Mouse (Mus musculus): Measurements from ENCODE around the gene Ptch1. TPM values are rescaled to one million over a fixed set of nuclear protein-coding genes. Genes with fewer than 3 reads are reported as not detected.

Ptch1 gene
- total and polyA plus RNA-seq, 3 experiments, result 6.2 to 14.9 (median 7.4) TPM

GRCm38 (mm10) chr13:63554569-63554968 is 18.8 kb downstream of the Ptch1 start:
- H3K27ac ChIP-seq (ENCODE audit: insufficient read depth, low read depth), result no peak overlapping the region
- peaks cover 62% of the 10 kb centered on the region for H3K79me2 ChIP-seq (replicated peaks; ENCODE audit: control insufficient read depth, extremely low read depth, insufficient read depth, poor library complexity, severe bottlenecking)
- peaks cover 7 to 57% of the 10 kb centered on the region in 2 experiments; a peak in 3 of 4 replicates for H3K4me1 ChIP-seq (ENCODE audit: control insufficient read depth in 1 of 2, insufficient read depth in 2 of 2)
- H3K9me3 ChIP-seq (replicated peaks; ENCODE audit: low read length), result no peaks in the 10 kb centered on the region
- no peak overlapping the region for H3K4me2 ChIP-seq (ENCODE audit: insufficient read depth, low read depth, poor library complexity, severe bottlenecking)
- DNase-seq (ENCODE audit: extremely low read depth), result no peak
- H3K9ac ChIP-seq (ENCODE audit: insufficient read depth, low read depth), result no peak overlapping the region
- H3K4me3 ChIP-seq (replicated peaks in 1 of 3; ENCODE audit: low read depth in 2 of 3, low read length in 2 of 3, poor library complexity in 1 of 3), result no peak overlapping the region
- dilution Hi-C loops (cut with MboI; ENCODE audit: extremely low pct_ligation_motif_present, extremely low pct_unique_long_range_greater_than_20kb, low sequenced_read_pairs), result no loop called here
- in situ Hi-C loops (cut with MboI; ENCODE audit: low pct_ligation_motif_present, low pct_unique_long_range_greater_than_20kb, low sequenced_read_pairs), result loop anchor here (25.0 kb wide), 1 partner anchor 258 kb away; the partner anchor contains the start of gene Ercc6l2
- peaks cover 14 to 75% of the 10 kb centered on the region in 2 experiments for H3K36me3 ChIP-seq (replicated peaks in 1 of 2; ENCODE audit: control insufficient read depth in 1 of 2, insufficient read depth in 1 of 2, low read length in 1 of 2)
- TF ChIP-seq TCF12 (IDR thresholded peaks at IDR 0.05; ENCODE audit: low read depth, low read length) (no peak), NRF1 (IDR thresholded peaks at IDR 0.05; ENCODE audit: low read depth, low read length) (no peak), ZNF384 (IDR thresholded peaks at IDR 0.05; ENCODE audit: low read depth, low read length) (no peak), MEF2A (IDR thresholded peaks at IDR 0.05; ENCODE audit: borderline replicate concordance, low read depth, low read length) (no peak), MAZ (IDR thresholded peaks at IDR 0.05; ENCODE audit: low read depth, low read length) (no peak), CHD1 (IDR thresholded peaks at IDR 0.05; ENCODE audit: low read depth, low read length) (no peak), MAFK (IDR thresholded peaks at IDR 0.05; ENCODE audit: insufficient replicate concordance, low read length) (no peak), PAX5 (IDR thresholded peaks at IDR 0.05; ENCODE audit: low read length) (no peak), BHLHE40 (IDR thresholded peaks at IDR 0.05; ENCODE audit: low read depth, low read length) (no peak), ETS1 (conservative IDR thresholded peaks at IDR 0.05; ENCODE audit: low read depth, low read length) (no peak)
- no peaks in the 10 kb centered on the region for H3K27me3 ChIP-seq (replicated peaks)

GRCm38 (mm10) chr13:63553436-63553835 is 20.0 kb downstream of the Ptch1 start:
- TF ChIP-seq TBP (conservative IDR thresholded peaks at IDR 0.05; ENCODE audit: low read depth, low read length), result no peak
- no peak for TF ChIP-seq JUN (IDR thresholded peaks at IDR 0.05; ENCODE audit: insufficient read depth, low read depth, low read length)
- TF ChIP-seq BHLHE40 (IDR thresholded peaks at IDR 0.05; ENCODE audit: low read depth, low read length), result no peak
- no peak for TF ChIP-seq CHD2 (IDR thresholded peaks at IDR 0.05; ENCODE audit: low read length)
- no peak for TF ChIP-seq CTCF (conservative IDR thresholded peaks at IDR 0.05 in 1 of 2, IDR thresholded peaks at IDR 0.05 in 1 of 2; ENCODE audit: low read depth in 2 of 2, low read length in 2 of 2)
- TF ChIP-seq HCFC1 (IDR thresholded peaks at IDR 0.05; ENCODE audit: low read depth, low read length), result no peak
- no peak for TF ChIP-seq UBTF (IDR thresholded peaks at IDR 0.05; ENCODE audit: low read depth, low read length)
- no peak for TF ChIP-seq USF2 (conservative IDR thresholded peaks at IDR 0.05; ENCODE audit: low read depth, low read length)
- TF ChIP-seq USF1 (IDR thresholded peaks at IDR 0.05; ENCODE audit: low read depth, low read length), result no peak
- TF ChIP-seq ZC3H11A (IDR thresholded peaks at IDR 0.05; ENCODE audit: low read depth, low read length), result no peak
- no peak for TF ChIP-seq PAX5 (IDR thresholded peaks at IDR 0.05; ENCODE audit: low read length)
- TF ChIP-seq ZNF384 (IDR thresholded peaks at IDR 0.05; ENCODE audit: low read depth, low read length), result no peak
- no peak for TF ChIP-seq ETS1 (conservative IDR thresholded peaks at IDR 0.05; ENCODE audit: low read depth, low read length)
- TF ChIP-seq SMC3 (IDR thresholded peaks at IDR 0.05; ENCODE audit: low read depth, low read length), result no peak
- no peak for TF ChIP-seq SIN3A (IDR thresholded peaks at IDR 0.05; ENCODE audit: low read length)
- TF ChIP-seq POLR2A (IDR thresholded peaks at IDR 0.05; ENCODE audit: low read depth, low read length), result no peak
- TF ChIP-seq MAX (IDR thresholded peaks at IDR 0.05; ENCODE audit: low read length), result no peak
- TF ChIP-seq ZMIZ1 (IDR thresholded peaks at IDR 0.05; ENCODE audit: low read depth, low read length), result no peak
- TF ChIP-seq NRF1 (IDR thresholded peaks at IDR 0.05; ENCODE audit: low read depth, low read length), result no peak
- no peak for TF ChIP-seq GABPA (IDR thresholded peaks at IDR 0.05; ENCODE audit: insufficient replicate concordance, low read depth, low read length)
- in situ Hi-C loops (cut with MboI; ENCODE audit: low pct_ligation_motif_present, low pct_unique_long_range_greater_than_20kb, low sequenced_read_pairs), result loop anchor here (25.0 kb wide), 1 partner anchor 259 kb away; the partner anchor contains the start of gene Ercc6l2
- dilution Hi-C loops (cut with MboI; ENCODE audit: extremely low pct_ligation_motif_present, extremely low pct_unique_long_range_greater_than_20kb, low sequenced_read_pairs), result no loop called here
- no peak for DNase-seq (ENCODE audit: extremely low read depth)
- Histone ChIP-seq H3K9me3 (replicated peaks; ENCODE audit: low read length) (no peaks in the 10 kb centered on the region), H3K4me3 (replicated peaks in 1 of 3; ENCODE audit: low read depth in 2 of 3, low read length in 2 of 3, poor library complexity in 1 of 3) (no peak overlapping the region), H3K79me2 (replicated peaks; ENCODE audit: control insufficient read depth, extremely low read depth, insufficient read depth, poor library complexity, severe bottlenecking) (peaks cover 51% of the 10 kb centered on the region), H3K9ac (ENCODE audit: insufficient read depth, low read depth) (no peak overlapping the region), H3K4me1 (ENCODE audit: control insufficient read depth in 1 of 2, insufficient read depth in 2 of 2) (peaks cover 11 to 52% of the 10 kb centered on the region in 2 experiments; a peak in 3 of 4 replicates), H3K4me2 (ENCODE audit: insufficient read depth, low read depth, poor library complexity, severe bottlenecking) (no peak overlapping the region), H3K36me3 (replicated peaks in 1 of 2; ENCODE audit: control insufficient read depth in 1 of 2, insufficient read depth in 1 of 2, low read length in 1 of 2) (peaks cover 14 to 75% of the 10 kb centered on the region in 2 experiments), H3K27ac (ENCODE audit: insufficient read depth, low read depth) (no peak overlapping the region), H3K27me3 (replicated peaks) (no peaks in the 10 kb centered on the region)

Data from CH12.LX (cell line).